Mouse (Mus musculus) mature B cell (primary cell): ENCODE measurements around the gene Olfr1161.
"Not testable (repeated sequence)": the region's sequence is repeated elsewhere in the genome, so short reads cannot be mapped to it uniquely, and the experiment has no call there.

Experiments
- in situ Hi-C: fragments of 300-500 bp; cut with MboI; formaldehyde crosslinking; loops from 2 replicates; pipeline ENCODE4 v1.14.3; 2019

The Olfr1161 gene

DNA sequence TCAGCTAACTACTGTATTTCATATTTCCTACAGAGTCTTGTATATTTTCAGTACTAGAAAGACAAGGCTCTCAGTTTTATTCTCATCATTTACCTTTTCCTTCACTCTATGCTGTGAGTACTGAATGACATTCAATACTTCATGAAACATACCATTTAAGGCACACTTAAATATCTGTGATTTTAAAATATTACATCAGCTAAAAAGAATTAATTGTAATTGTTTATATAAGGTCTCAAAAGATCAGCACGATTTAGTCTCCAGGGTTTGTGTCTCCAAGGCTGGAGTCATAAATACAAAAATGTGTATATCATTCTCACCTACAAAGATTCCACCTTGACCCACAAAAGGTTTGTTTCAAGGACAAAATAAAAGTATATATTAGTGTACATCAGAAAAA, at the start of gene Olfr1161:
Olfr1161 (plus strand) TSS at position 301 of the 400 bp plus-strand sequence.
- in situ Hi-C loops, result not testable (repeated sequence)

DNA sequence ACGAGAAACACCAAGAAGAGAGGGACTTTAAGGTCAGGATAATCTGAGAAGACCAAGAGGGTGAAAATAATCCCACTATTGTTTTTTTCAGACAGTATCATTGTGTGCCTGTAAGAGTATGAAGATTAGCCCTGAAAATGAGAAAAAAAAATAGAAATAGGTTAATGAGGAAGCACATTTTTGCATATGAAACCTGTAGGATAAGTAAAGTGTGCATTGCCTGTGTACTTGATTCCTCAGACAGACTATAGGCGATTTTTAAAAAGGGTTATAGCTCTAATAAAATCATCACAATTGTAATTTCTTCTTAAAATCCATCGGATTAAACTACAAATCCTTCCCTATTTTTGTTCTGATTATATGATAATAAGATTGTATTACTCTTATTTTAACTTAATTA, 48.0 kb upstream of the Olfr1161 start, which contains the start of gene Olfr74:
Olfr74 (minus strand) TSS at position 101 of the 400 bp plus-strand sequence.
- in situ Hi-C loops, result no loop called here

DNA sequence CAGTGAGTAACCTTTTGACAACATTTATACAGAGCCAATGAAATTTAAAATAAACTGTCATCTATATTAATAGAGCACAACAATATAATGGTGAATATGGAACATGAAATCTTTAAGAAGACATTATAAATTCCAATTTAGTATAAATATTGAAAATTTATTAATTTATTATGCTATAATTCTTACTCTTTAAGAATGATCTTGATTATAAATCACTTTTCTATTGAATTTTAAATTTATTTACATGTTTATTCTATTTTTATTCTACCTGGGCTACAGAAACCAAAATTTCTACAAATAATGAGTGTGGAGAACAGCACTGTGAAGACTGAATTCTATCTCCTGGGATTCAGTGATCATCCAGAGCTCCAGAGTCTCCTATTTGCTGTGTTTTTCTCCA, 32.8 kb upstream of the Olfr1161 start, which contains the start of gene Olfr1158:
Olfr1158 (plus strand) TSS at position 301 of the 400 bp plus-strand sequence.
- in situ Hi-C loops, result no loop called here

DNA sequence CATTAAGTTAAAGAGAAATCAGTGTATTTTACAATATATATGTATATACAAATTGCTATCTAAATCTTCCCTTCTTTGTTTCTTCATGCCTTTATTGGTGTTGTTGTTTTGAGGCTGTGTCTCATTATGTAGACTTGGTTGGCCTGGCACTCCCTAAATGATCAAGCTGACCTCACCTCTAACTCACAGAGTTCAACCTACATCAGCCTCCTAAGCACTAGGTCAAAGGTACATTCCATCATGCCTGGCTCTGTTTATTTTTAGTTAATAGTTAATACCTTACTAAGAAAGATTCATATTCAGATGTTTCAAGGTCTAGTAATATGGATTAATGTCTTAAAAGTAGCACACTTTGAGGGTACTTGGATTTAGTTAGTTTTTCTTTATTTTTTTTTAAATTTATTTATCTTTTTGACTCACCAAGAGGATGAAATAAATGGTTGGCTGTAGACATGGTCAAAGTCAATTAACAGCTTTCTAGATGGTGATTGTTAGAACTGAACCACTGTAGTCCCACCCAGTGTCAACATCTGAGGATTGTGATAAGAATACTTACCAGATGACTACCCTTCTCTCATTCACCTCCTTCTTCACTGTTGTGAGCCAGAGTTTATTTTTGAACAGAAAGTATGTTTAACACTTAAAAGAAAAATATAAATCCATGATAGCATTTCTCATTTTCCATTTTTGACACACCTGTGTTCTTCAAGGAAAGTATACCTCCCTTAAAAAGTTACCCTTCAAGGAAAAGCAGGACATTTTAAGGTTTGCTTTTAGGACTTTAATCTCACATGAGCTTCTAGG, 14.9 kb upstream of the Olfr1161 start, which contains the start of gene Olfr1160:
Olfr1160 (minus strand) TSS at position 754 of the 804 bp plus-strand sequence.
- in situ Hi-C loops, result no loop called here

DNA sequence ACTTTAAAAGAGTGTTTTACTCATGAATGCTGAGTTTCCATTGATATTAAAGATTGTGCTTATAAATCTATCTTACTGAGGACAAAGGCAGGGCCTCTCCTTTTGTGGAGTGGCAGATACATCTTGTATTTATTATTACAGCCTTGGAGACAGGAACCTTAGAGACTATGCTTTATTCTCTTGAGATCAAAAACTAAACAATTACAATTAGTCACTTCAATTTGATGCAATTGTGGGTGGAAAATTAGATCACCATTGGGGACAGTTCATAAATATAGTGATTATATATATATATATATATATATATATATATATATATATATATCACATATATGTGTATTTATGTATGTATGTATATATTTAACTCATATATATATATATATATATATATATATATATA, 15.0 kb downstream of the Olfr1161 start, which contains the start of gene Olfr73:
Olfr73 (minus strand) TSS at position 101 of the 400 bp plus-strand sequence.
- in situ Hi-C loops, result no loop called here

DNA sequence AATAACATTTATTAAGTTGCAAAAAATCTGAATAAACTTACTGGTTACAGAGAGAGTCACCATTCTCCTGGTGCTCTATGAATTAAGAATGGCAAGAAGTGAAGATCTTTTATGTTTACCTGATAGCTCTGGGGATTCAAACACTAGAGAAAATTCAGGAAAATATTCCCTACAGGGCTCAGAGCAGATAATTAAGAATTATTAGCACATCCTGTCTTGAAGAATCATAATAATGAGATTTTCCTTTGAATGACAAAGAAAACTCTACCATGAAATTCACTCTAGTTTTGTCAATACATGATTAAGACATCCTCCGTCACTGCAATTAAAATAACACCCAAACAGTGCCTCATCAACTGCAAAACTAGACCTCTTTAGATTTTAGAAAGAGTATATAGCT, 28.5 kb downstream of the Olfr1161 start, which contains the start of gene Olfr1162:
Olfr1162 (minus strand) TSS at position 101 of the 400 bp plus-strand sequence.
- in situ Hi-C loops, result no loop called here

DNA sequence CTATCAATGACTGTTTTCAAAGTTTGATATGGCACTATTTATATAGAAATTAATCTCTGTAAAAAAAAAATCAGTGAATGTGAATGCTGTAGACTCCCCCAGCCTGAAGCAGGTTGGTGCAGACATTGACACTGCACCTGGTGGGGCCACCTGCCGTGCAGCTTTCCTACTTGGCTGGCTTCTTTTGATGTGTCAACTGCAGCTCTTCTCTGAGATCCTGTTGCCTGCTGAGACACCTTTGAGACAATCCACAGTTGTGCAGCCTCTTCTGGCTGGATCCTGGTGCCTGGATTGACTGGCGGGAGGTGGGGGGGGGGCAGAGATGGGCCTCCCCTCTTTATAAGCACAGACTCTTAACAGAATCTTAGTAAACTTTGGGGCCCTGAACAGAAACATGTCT, 41.0 kb downstream of the Olfr1161 start:
- in situ Hi-C loops, result no loop called here

DNA sequence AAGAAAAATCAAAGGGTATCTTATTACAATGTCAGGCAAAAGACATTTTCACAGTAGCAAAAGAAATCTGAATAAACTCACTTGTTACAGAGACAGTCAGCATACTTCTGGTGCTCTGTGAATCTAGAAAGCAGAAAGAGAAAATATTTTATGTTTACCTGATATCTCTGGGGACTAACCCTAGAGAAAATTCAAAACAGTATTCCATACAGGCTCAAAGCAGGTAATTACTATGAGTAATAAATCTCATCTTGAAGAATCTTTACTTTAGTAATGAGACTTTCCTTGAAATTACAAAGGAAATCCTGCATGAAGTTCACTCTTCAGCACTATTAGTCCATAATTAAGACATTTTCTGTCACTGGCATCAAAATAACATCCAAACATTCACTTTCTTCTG, 49.2 kb downstream of the Olfr1161 start, which contains the start of gene Olfr1163:
Olfr1163 (minus strand) TSS at position 101 of the 400 bp plus-strand sequence.
- in situ Hi-C loops, result no loop called here
